Mouse (Mus musculus): ENCODE results near the gene Bri3. TPM values are rescaled to one million over a fixed set of nuclear protein-coding genes. Genes with fewer than 3 reads are reported as not detected.

Gene Bri3
- polyA plus RNA-seq, 1 experiment from 2014 or later: 123 TPM

DNA sequence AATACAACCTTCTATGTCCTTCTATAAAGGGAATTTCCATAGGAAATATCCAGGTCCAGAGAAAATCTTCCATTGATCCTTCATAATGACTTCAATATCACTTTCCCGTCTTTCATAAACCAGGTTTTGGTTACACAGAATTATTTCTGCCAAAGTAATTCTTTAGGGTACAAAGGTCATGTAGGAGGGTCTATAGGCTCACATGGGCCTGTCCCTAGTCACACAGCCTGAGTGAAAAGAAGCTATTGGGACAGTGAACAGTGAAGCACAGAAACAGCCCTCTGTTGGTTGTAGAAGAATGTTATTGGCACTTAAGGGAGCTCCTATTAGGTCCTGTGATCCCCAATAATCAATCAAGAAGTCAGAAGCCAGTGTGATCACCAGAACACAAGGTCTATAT lies 96.8 kb downstream of the Bri3 start:
- H3K27ac ChIP-seq: no peak overlapping the region
- no peaks in the 10 kb centered on the region for H3K9me3 ChIP-seq
- no peak overlapping the region for H3K9ac ChIP-seq
- no peak overlapping the region for H3K4me2 ChIP-seq
- WGBS: 68% methylated on average over 1 of the region's 1 CpGs
- no peaks in the 10 kb centered on the region for H3K4me1 ChIP-seq
- ATAC-seq (ENCODE audit: borderline replicate concordance, extremely low read depth, low FRiP score, low TSS enrichment): no peak
- H3K27me3 ChIP-seq: no peaks in the 10 kb centered on the region
- no peaks in the 10 kb centered on the region for H3K36me3 ChIP-seq
- no peak overlapping the region for H3K4me3 ChIP-seq

DNA sequence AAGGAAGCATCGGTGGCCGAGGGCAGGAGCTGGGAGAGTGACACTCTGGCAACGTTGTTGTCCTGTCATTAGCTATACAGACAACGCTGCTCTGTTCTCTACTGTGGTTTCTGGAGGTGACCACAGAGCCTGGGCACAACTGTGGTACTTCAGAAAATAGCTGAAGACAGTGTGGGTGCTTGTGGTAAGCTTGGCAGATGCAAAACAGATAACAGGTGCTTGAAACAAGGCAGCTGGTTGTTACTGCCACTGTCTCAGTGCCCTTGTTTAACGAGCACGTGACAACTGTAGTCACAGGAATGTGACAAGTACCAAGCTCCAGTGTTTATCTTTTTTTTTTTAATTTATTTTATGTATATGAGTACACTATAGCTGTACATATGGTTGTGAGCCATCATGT lies 100.4 kb downstream of the Bri3 start:
- no peaks in the 10 kb centered on the region for H3K9me3 ChIP-seq
- no peak overlapping the region for H3K27ac ChIP-seq
- no peak overlapping the region for H3K4me3 ChIP-seq
- H3K9ac ChIP-seq: no peak overlapping the region
- no peaks in the 10 kb centered on the region for H3K27me3 ChIP-seq
- WGBS: 59% methylated on average over 6 of the region's 6 CpGs
- H3K36me3 ChIP-seq: no peaks in the 10 kb centered on the region
- ATAC-seq (ENCODE audit: borderline replicate concordance, extremely low read depth, low FRiP score, low TSS enrichment): no peak
- no peak overlapping the region for H3K4me2 ChIP-seq
- H3K4me1 ChIP-seq: no peaks in the 10 kb centered on the region

DNA sequence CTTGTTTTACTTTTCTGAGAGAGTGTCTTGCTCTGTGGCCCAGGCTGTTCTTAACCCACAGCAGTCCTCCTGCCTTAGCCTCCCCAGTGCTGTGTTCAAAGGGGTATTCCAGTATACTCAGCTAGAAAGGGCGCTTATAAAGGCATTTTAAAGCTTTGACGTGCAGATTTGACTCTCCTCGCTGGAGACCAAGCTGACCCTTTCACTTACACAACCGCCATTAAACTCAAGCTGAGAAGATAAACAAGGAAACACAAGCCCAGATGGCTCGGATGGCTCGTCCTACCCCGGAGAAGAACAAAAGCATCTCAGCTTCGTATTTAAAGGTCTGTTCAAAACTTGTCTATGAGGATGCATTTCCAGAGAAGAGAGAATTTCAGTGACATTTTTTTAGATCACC lies 106.9 kb downstream of the Bri3 start:
- Histone ChIP-seq H3K4me1 (no peaks in the 10 kb centered on the region), H3K9me3 (no peaks in the 10 kb centered on the region), H3K4me2 (no peak overlapping the region), H3K27me3 (0 out of 2 replicates have a peak, but pooled peaks cover 7% of the 10 kb centered on the region), H3K4me3 (no peak overlapping the region), H3K9ac (no peak overlapping the region), H3K36me3 (no peaks in the 10 kb centered on the region), H3K27ac (no peak overlapping the region)
- no peak for ATAC-seq (ENCODE audit: borderline replicate concordance, extremely low read depth, low FRiP score, low TSS enrichment)
- WGBS: 27% methylated on average over 8 of the region's 8 CpGs

DNA sequence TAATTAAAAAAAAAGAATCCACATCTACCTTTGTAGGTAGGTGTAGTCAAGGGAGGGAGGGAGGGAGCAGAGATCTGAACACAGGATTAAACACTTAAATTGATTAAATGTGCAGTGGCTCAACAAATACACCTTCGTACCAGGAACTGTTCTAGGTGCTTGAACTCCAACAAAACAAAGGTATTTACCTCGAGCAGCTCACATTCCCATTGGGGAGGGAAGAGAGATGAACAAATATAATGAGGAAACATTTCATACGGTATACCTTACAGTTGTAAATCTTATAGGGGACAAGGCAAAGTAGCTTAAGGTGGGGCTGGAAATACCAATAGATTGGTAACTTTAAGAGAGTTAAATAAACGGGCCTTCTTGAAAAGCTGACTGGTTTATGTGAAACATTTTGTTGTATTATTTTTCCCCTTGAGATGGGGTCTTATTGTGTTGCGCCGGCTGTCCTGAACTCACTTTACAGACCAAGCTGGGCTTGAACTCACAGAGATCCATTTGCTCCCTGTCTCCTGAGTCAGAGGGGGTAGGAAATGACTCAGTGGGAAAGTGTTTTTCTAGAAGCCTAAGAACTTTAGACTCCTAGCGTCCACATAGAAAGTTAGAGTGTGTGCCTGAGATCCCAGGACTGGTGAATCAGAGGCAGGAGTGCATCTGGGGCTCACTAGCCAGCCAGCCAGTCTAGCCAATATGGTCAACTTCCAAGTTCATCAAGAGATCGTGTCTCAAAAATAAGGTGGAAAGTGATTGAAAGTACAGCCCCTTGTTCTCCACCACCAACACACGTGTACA lies 108.2 kb downstream of the Bri3 start:
- H3K4me1 ChIP-seq: peaks cover 5% of the 10 kb centered on the region; the same call in 1 of the 2 replicates
- no peak overlapping the region for H3K4me3 ChIP-seq
- no peak for ATAC-seq (ENCODE audit: borderline replicate concordance, extremely low read depth, low FRiP score, low TSS enrichment)
- H3K4me2 ChIP-seq: no peak overlapping the region
- H3K36me3 ChIP-seq: no peaks in the 10 kb centered on the region
- 79% methylated on average over 9 of the region's 9 CpGs for WGBS
- H3K27me3 ChIP-seq: peaks cover 8% of the 10 kb centered on the region; the same call in 1 of the 2 replicates
- H3K27ac ChIP-seq: no peak overlapping the region
- H3K9ac ChIP-seq: no peak overlapping the region
- no peaks in the 10 kb centered on the region for H3K9me3 ChIP-seq

DNA sequence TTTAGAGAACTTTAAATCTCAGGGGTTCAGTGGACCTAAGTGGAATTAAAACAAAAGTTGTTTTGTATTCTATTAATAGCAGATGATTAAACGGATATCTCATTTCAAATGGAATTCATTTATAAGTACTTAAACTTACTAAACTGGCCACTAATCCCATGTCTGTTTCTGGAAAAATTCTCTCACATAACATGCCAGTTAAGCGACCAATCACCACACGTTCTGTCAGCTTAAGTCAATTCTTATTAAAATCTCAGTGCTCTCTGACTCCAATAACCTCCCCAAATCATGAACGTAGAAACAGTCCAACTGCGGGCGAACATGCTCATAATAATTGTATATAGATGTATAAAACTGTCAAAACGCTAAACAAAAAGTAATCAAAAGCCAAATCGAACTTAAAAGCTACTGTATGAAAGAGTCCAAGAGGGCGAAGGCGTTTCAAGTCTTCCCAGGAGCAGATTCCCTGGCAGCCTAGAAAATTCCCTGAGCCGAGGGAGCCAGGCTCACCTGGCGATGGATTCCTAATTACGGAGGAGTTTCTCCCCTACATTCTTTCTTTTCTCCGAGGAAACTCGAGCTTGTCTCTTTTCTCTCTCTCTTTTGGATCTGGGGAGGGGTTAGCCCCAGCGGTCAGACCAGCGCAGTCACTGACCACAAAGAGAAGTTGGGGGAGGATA lies 112.7 kb downstream of the Bri3 start:
- 8% methylated on average over 17 of the region's 17 CpGs for WGBS
- Histone ChIP-seq H3K27ac (peak overlapping the region; percentile 65), H3K9ac (peak overlapping the region; percentile 55), H3K4me1 (peaks cover 12% of the 10 kb centered on the region; the same call in 1 of the 2 replicates), H3K4me3 (peak overlapping the region; percentile 55), H3K36me3 (no peaks in the 10 kb centered on the region), H3K9me3 (no peaks in the 10 kb centered on the region), H3K4me2 (peak overlapping the region; percentile 91), H3K27me3 (peaks cover 8% of the 10 kb centered on the region; the same call in 1 of the 2 replicates)
- ATAC-seq (ENCODE audit: borderline replicate concordance, extremely low read depth, low FRiP score, low TSS enrichment): no peak

DNA sequence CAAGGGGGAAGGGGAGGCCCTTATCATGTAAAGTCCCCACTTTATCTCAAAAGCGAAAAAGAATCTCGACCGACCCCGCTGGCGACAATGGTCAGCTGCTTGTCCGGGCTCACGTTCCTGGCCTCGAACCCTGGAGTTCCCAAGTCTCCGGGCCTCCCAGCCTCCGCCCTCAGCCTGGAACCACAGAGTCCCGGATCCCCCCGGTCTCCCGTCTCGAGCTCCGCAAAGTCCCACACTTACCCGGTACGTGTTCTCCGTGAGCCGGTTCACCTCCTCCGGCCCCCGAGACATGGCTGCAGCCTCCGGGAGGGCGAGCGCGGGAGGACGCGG lies 113.3 kb downstream of the Bri3 start:
- ATAC-seq (ENCODE audit: borderline replicate concordance, extremely low read depth, low FRiP score, low TSS enrichment): no peak
- Histone ChIP-seq H3K9ac (peak overlapping the region; percentile 55), H3K4me2 (peak overlapping the region; percentile 91), H3K27me3 (peaks cover 8% of the 10 kb centered on the region; the same call in 1 of the 2 replicates), H3K9me3 (no peaks in the 10 kb centered on the region), H3K36me3 (no peaks in the 10 kb centered on the region), H3K27ac (peak overlapping the region; percentile 65), H3K4me1 (peaks cover 12% of the 10 kb centered on the region; the same call in 1 of the 2 replicates), H3K4me3 (peak overlapping the region; percentile 55)
- 0% methylated on average over 27 of the region's 27 CpGs for WGBS

DNA sequence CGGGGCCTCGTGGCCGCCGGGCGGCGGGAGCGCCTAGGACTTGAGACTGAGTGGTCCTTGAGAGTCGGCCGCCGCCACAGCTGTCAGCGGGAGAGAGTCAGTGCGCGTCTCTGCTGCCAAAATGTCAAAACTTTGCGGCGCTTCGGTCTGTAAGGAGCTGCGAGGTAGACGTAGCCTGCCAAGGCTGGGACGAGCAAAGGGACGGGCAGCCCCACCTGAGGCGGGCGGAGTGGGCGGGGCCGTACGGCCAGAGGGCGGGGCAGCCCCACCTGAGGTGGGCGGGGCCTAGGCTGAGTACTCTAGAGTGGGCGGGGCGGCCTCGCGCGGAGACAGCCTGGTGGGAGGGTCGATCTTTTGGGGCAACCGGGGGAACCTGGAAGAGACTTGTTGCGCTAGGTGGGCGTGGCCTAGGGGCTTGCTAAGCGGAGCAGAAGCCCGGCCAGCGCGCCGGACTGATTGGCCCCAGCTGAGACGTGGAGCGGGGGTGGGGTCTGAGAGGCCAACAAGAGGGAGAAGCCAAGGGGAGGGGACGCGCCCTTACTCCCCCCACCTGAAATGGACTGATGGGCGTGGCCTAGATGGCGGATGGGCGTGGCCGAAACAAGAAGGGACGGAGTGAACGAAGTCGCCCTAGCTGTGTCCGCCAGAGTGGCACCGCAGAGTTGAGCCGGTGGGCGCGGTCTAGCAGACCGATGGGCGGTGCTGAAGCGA lies 113.8 kb downstream of the Bri3 start, which contains the start of gene Baiap2l1:
Gene Baiap2l1, minus strand, starts transcription at position 232 of the 711 bp plus-strand sequence.
- Histone ChIP-seq H3K9ac (peak within 1 kb of the TSS; percentile 55), H3K9me3 (no peaks in the 10 kb centered on the region), H3K27ac (peak within 1 kb of the TSS; percentile 65), H3K4me2 (peak within 1 kb of the TSS; percentile 91), H3K4me1 (peaks cover 12% of the 10 kb centered on the region; the same call in 1 of the 2 replicates), H3K27me3 (peaks cover 8% of the 10 kb centered on the region; the same call in 1 of the 2 replicates), H3K4me3 (peak within 1 kb of the TSS; percentile 55), H3K36me3 (no peaks in the 10 kb centered on the region)
- WGBS: under 1% methylated on average over 60 of the region's 60 CpGs
- peak; percentile 96 for ATAC-seq (ENCODE audit: borderline replicate concordance, extremely low read depth, low FRiP score, low TSS enrichment)

DNA sequence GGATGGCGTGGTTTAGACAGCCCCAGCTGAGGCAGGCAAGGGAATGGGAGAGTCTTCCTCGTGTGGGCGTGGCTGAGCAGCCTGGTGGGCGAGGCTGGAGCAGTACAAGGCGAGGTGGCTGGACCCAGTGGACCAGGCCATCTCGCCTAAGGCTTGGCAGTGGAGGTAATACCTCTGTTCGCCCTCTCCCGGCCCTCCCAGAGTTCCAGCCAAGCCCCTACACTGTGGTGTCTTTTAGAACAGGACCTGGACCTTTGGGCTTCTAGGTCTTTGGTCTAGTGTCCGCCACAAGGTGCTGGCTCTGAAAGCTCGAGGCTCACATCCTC lies 114.3 kb downstream of the Bri3 start:
- peak overlapping the region; percentile 91 for H3K4me2 ChIP-seq

DNA sequence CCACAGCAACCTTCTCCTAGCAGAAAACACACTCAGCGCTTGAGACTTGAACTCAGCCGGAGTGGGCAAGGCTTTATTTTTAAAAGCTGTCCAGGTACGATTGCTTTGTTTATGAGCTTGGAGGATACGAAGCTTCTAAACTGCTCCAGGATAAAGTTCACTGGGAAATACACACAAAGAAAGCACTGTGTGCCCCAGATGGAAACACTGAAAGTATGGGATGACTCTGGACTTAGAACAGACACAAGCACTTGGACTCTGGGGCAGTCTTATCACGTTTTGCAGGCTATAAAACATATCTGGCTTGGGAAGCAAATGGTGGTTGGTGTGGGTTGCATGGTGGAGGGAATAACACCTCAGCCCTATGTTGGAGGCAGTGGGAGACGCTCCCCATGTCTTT lies 115.6 kb downstream of the Bri3 start:
- H3K4me3 ChIP-seq: no peak overlapping the region
- peaks cover 8% of the 10 kb centered on the region; the same call in 1 of the 2 replicates for H3K27me3 ChIP-seq
- H3K36me3 ChIP-seq: no peaks in the 10 kb centered on the region
- no peak overlapping the region for H3K27ac ChIP-seq
- WGBS: 82% methylated on average over 6 of the region's 6 CpGs
- no peak overlapping the region for H3K9ac ChIP-seq
- no peak for ATAC-seq (ENCODE audit: borderline replicate concordance, extremely low read depth, low FRiP score, low TSS enrichment)
- H3K9me3 ChIP-seq: no peaks in the 10 kb centered on the region
- peaks cover 12% of the 10 kb centered on the region; the same call in 1 of the 2 replicates for H3K4me1 ChIP-seq
- no peak overlapping the region for H3K4me2 ChIP-seq

More for the DNA sequence above, 114.3 kb downstream of the Bri3 start:
- H3K4me3 ChIP-seq: peak overlapping the region; percentile 55
- peaks cover 12% of the 10 kb centered on the region; the same call in 1 of the 2 replicates for H3K4me1 ChIP-seq
- H3K9me3 ChIP-seq: no peaks in the 10 kb centered on the region
- H3K27ac ChIP-seq: 0 out of 2 replicates have a peak overlapping the region, but pooled peaks have one; percentile 65
- no peaks in the 10 kb centered on the region for H3K36me3 ChIP-seq
- no peak for ATAC-seq (ENCODE audit: borderline replicate concordance, extremely low read depth, low FRiP score, low TSS enrichment)
- 6% methylated on average over 10 of the region's 10 CpGs for WGBS
- H3K27me3 ChIP-seq: peaks cover 8% of the 10 kb centered on the region; the same call in 1 of the 2 replicates
- H3K9ac ChIP-seq: 0 out of 2 replicates have a peak overlapping the region, but pooled peaks have one; percentile 16

DNA sequence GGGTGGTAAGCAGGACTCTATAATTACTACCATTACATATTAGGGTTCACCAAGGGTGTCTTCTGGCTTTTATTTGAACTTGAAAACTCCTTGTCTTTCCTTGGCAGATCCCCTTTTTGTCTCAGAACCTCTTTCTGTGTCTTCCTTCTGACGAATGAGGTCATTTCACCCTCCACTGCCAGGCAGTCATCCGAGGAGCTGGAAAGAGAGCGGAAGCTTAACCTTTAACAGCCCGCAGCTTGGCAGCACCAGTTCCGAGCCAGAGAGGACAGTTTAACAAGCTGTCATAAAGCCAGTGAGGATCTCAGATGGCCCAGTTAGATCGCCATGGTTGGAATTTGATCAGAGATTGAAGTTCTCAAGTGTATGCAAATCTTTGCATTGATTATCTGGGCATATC lies 116.1 kb downstream of the Bri3 start:
- no peak overlapping the region for H3K4me2 ChIP-seq
- 53% methylated on average over 6 of the region's 6 CpGs for WGBS
- no peaks in the 10 kb centered on the region for H3K36me3 ChIP-seq
- H3K27me3 ChIP-seq: peaks cover 8% of the 10 kb centered on the region; the same call in 1 of the 2 replicates
- H3K4me3 ChIP-seq: no peak overlapping the region
- H3K9me3 ChIP-seq: no peaks in the 10 kb centered on the region
- H3K4me1 ChIP-seq: peaks cover 12% of the 10 kb centered on the region; the same call in 1 of the 2 replicates
- ATAC-seq (ENCODE audit: borderline replicate concordance, extremely low read depth, low FRiP score, low TSS enrichment): no peak
- no peak overlapping the region for H3K9ac ChIP-seq
- H3K27ac ChIP-seq: no peak overlapping the region

DNA sequence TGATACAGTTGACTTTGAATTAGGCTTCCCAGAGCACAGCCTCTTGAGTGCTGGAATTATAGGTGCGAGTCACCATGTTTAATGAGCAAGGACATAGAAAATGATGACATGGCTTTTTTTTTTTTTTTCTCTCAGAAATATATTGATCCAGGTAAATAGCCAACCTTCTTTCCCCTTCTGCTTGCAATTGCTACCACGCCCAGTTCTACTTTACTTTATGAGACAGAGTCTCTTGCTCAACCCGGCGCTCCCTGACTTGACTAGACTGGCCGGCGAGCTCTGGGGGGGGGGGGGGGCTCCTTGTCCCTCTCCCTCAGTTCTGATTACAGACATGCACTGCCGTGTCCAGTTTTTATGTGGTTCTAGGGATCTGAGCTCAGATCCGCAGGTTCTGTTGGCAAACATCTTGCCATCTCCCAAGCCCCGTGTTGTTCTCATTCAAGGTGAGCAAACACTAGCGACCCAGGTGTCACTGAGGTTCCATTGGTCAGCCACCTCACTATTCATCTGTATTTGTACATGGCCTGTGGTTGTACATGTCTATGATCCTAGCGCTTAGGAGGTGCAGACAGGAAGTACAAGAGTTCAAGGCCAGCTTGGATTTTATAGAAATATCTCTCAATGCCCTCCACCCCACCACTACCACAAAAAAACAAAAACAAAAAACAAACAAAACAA lies 120.6 kb downstream of the Bri3 start:
- Histone ChIP-seq H3K9me3 (no peaks in the 10 kb centered on the region), H3K9ac (no peak overlapping the region), H3K36me3 (no peaks in the 10 kb centered on the region), H3K27me3 (no peaks in the 10 kb centered on the region), H3K4me1 (no peaks in the 10 kb centered on the region), H3K4me2 (no peak overlapping the region), H3K27ac (no peak overlapping the region), H3K4me3 (no peak overlapping the region)
- ATAC-seq (ENCODE audit: borderline replicate concordance, extremely low read depth, low FRiP score, low TSS enrichment): no peak
- WGBS: 89% methylated on average over 11 of the region's 11 CpGs

All from lung, embryonic 15.5 days (tissue).